Mouse (Mus musculus) MEL (cell line): Measurements from ENCODE around the gene Uba52. TPM values are rescaled to one million over a fixed set of nuclear protein-coding genes. Genes with fewer than 3 reads are reported as not detected.

Experiments
- DNase-seq: peaks from one replicate; pipeline ENCODE4 v3.0.0; 2011; ENCODE audit warnings: low read depth, low spot score
- H3K27ac ChIP-seq: 2 replicates; pipeline ENCODE4 v1.5.1; 2012; ENCODE audit warnings: low read depth, mild to moderate bottlenecking, control low read depth, low read length, moderate library complexity; ENCODE audit not compliant: control insufficient read depth
- H3K27me3 ChIP-seq, 2 experiments: fragments of 150-350 bp in 1 of 2; sonication (generic) in 1 of 2; 2 replicates each; pipeline ENCODE4 v1.6.1; 2012; ENCODE audit warnings: low read length in 2 of 2, mild to moderate bottlenecking in 2 of 2, improper control_type of control experiment in 1 of 2, moderate library complexity in 1 of 2; ENCODE audit not compliant: insufficient read depth in 2 of 2, control insufficient read depth in 1 of 2
- H3K36me3 ChIP-seq, 2 experiments: 2 replicates each; pipeline ENCODE4 v1.6.1; 2012 to 2014; ENCODE audit warnings: low read length in 2 of 2, improper control_type of control experiment in 1 of 2, inconsistent platforms in 1 of 2, mild to moderate bottlenecking in 1 of 2; ENCODE audit not compliant: insufficient read depth in 2 of 2, control insufficient read depth in 1 of 2
- H3K4me1 ChIP-seq, 2 experiments: fragments of 150-350 bp in 1 of 2; sonication (generic) in 1 of 2; 2 replicates each; pipeline ENCODE4 v1.6.1; 2012; ENCODE audit warnings: low read length in 2 of 2, improper control_type of control experiment in 1 of 2, mild to moderate bottlenecking in 1 of 2; ENCODE audit not compliant: insufficient read depth in 2 of 2, control insufficient read depth in 1 of 2
- H3K4me3 ChIP-seq, 2 experiments: fragments of 150-350 bp in 1 of 2; sonication (generic) in 1 of 2; 2 replicates each; pipeline ENCODE4 v1.5.1; 2012; ENCODE audit warnings: low read depth in 2 of 2, low read length in 2 of 2, mild to moderate bottlenecking in 2 of 2, moderate library complexity in 2 of 2, control low read depth in 1 of 2, improper control_type of control experiment in 1 of 2; ENCODE audit not compliant: control insufficient read depth in 1 of 2, insufficient read depth in 1 of 2
- H3K79me2 ChIP-seq: 2 replicates; pipeline ENCODE4 v1.6.1; 2012; ENCODE audit warnings: mild to moderate bottlenecking, low read length, moderate library complexity; ENCODE audit not compliant: control insufficient read depth, poor library complexity, insufficient read depth
- H3K9ac ChIP-seq: 2 replicates; pipeline ENCODE4 v1.6.1; 2012; ENCODE audit warnings: low read depth, mild to moderate bottlenecking, control low read depth, low read length, moderate library complexity; ENCODE audit not compliant: control insufficient read depth, poor library complexity, severe bottlenecking
- H3K9me3 ChIP-seq: fragments of 150-350 bp; sonication (generic); replicated peaks from 2 replicates; pipeline ENCODE4 v1.6.1; 2012; ENCODE audit warnings: mild to moderate bottlenecking, low read length, improper control_type of control experiment, moderate library complexity; ENCODE audit not compliant: insufficient read depth
- BHLHE40 ChIP-seq: IDR thresholded peaks from 2 replicates; pipeline ENCODE4 v1.6.1; 2012; ENCODE audit warnings: low read depth, mild to moderate bottlenecking, inconsistent platforms, low read length, improper control_type of control experiment, borderline replicate concordance
- CHD1 ChIP-seq: IDR thresholded peaks from 2 replicates; pipeline ENCODE4 v1.6.1; 2012; ENCODE audit warnings: low read depth, mild to moderate bottlenecking, inconsistent platforms, low read length, improper control_type of control experiment
- CTCF ChIP-seq, 3 experiments: IDR thresholded peaks in 2 of 3; conservative IDR thresholded peaks in 1 of 3; 2 replicates each; pipeline ENCODE4 v1.5.1; 2011 to 2012; ENCODE audit warnings: low read length in 3 of 3, low read depth in 2 of 3, mild to moderate bottlenecking in 2 of 3, improper control_type of control experiment in 1 of 3, inconsistent platforms in 1 of 3, mixed read lengths in 1 of 3, moderate library complexity in 1 of 3; ENCODE audit not compliant: control insufficient read depth in 1 of 3, insufficient read depth in 1 of 3, poor library complexity in 1 of 3, severe bottlenecking in 1 of 3
- E2F4 ChIP-seq: IDR thresholded peaks from 2 replicates; pipeline ENCODE4 v1.6.1; 2011; ENCODE audit warnings: low read depth, low read length, improper control_type of control experiment, borderline replicate concordance
- ELF1 ChIP-seq: IDR thresholded peaks from 2 replicates; pipeline ENCODE4 v1.6.1; 2014; ENCODE audit warnings: low read depth, mild to moderate bottlenecking, inconsistent platforms, low read length, improper control_type of control experiment, moderate library complexity
- EP300 ChIP-seq, 2 experiments: IDR thresholded peaks; 2 replicates each; pipeline ENCODE4 v1.6.1; 2011; ENCODE audit warnings: improper control_type of control experiment in 2 of 2, low read length in 2 of 2, low read depth in 1 of 2, mild to moderate bottlenecking in 1 of 2
- ETS1 ChIP-seq: IDR thresholded peaks from 2 replicates; pipeline ENCODE4 v1.6.1; 2012; ENCODE audit warnings: low read depth, mild to moderate bottlenecking, inconsistent platforms, low read length, improper control_type of control experiment, moderate library complexity
- GABPA ChIP-seq: IDR thresholded peaks from 2 replicates; pipeline ENCODE4 v1.6.1; 2012; ENCODE audit warnings: low read depth, mild to moderate bottlenecking, inconsistent platforms, low read length, improper control_type of control experiment, moderate library complexity
- GATA1 ChIP-seq: IDR thresholded peaks from 2 replicates; pipeline ENCODE4 v1.6.1; 2011; ENCODE audit warnings: low read depth, low read length, improper control_type of control experiment
- HCFC1 ChIP-seq: IDR thresholded peaks from 2 replicates; pipeline ENCODE4 v1.6.1; 2012; ENCODE audit warnings: low read depth, mild to moderate bottlenecking, inconsistent platforms, low read length, improper control_type of control experiment, moderate library complexity
- JUND ChIP-seq: IDR thresholded peaks from 2 replicates; pipeline ENCODE4 v1.6.1; 2011; ENCODE audit warnings: low read depth, mild to moderate bottlenecking, improper control_type of control experiment, low read length
- KAT2A ChIP-seq: conservative IDR thresholded peaks from 2 replicates; pipeline ENCODE4 v1.6.1; 2012; ENCODE audit warnings: low read depth, low read length, improper control_type of control experiment, inconsistent platforms
- MAFK ChIP-seq: IDR thresholded peaks from 2 replicates; pipeline ENCODE4 v1.6.1; 2011; ENCODE audit warnings: low read depth, mild to moderate bottlenecking, low read length, improper control_type of control experiment, borderline replicate concordance
- MAX ChIP-seq: IDR thresholded peaks from 2 replicates; pipeline ENCODE4 v1.6.1; 2011; ENCODE audit warnings: low read length, improper control_type of control experiment
- MAZ ChIP-seq: IDR thresholded peaks from 2 replicates; pipeline ENCODE4 v1.6.1; 2012; ENCODE audit warnings: low read depth, mild to moderate bottlenecking, inconsistent platforms, low read length, improper control_type of control experiment
- MEF2A ChIP-seq: IDR thresholded peaks from 2 replicates; pipeline ENCODE4 v1.6.1; 2014; ENCODE audit warnings: low read depth, mild to moderate bottlenecking, inconsistent platforms, low read length, improper control_type of control experiment; ENCODE audit not compliant: poor library complexity, insufficient replicate concordance, severe bottlenecking; ENCODE audit errors: extremely low read depth
- MXI1 ChIP-seq: IDR thresholded peaks from 2 replicates; pipeline ENCODE4 v1.6.1; 2011; ENCODE audit warnings: mild to moderate bottlenecking, low read depth, low read length, improper control_type of control experiment
- MYB ChIP-seq: IDR thresholded peaks from 2 replicates; pipeline ENCODE4 v1.6.1; 2011; ENCODE audit warnings: mild to moderate bottlenecking, low read depth, low read length, improper control_type of control experiment
- MYC ChIP-seq: IDR thresholded peaks from 2 replicates; pipeline ENCODE4 v1.6.1; 2011; ENCODE audit warnings: low read depth, mild to moderate bottlenecking, low read length, improper control_type of control experiment, moderate library complexity
- NELFE ChIP-seq: IDR thresholded peaks from 2 replicates; pipeline ENCODE4 v1.6.1; 2011; ENCODE audit warnings: low read depth, low read length, improper control_type of control experiment
- NRF1 ChIP-seq: IDR thresholded peaks from 2 replicates; pipeline ENCODE4 v1.6.1; 2014; ENCODE audit warnings: low read depth, mild to moderate bottlenecking, inconsistent platforms, low read length, improper control_type of control experiment, moderate library complexity; ENCODE audit not compliant: poor library complexity, insufficient read depth, severe bottlenecking
- POLR2A ChIP-seq, 2 experiments: IDR thresholded peaks; 2 replicates each; pipeline ENCODE4 v1.6.1; 2011 to 2012; ENCODE audit warnings: low read length in 2 of 2, mild to moderate bottlenecking in 2 of 2, control low read depth in 1 of 2, improper control_type of control experiment in 1 of 2, low read depth in 1 of 2, moderate library complexity in 1 of 2; ENCODE audit not compliant: control insufficient read depth in 1 of 2, insufficient read depth in 1 of 2, poor library complexity in 1 of 2
- POLR2AphosphoS2 ChIP-seq: IDR thresholded peaks from 2 replicates; pipeline ENCODE4 v1.6.1; 2011; ENCODE audit warnings: low read length, improper control_type of control experiment
- POLR2AphosphoS5 ChIP-seq: IDR thresholded peaks from 2 replicates; pipeline ENCODE4 v1.6.1; 2012; ENCODE audit warnings: low read depth, borderline replicate concordance, mild to moderate bottlenecking, inconsistent platforms, low read length, moderate library complexity, mixed read lengths
- RCOR1 ChIP-seq: IDR thresholded peaks from 2 replicates; pipeline ENCODE4 v1.6.1; 2012; ENCODE audit warnings: low read depth, mild to moderate bottlenecking, inconsistent platforms, low read length, improper control_type of control experiment
- SIN3A ChIP-seq: IDR thresholded peaks from 2 replicates; pipeline ENCODE4 v1.6.1; 2012; ENCODE audit warnings: low read length, improper control_type of control experiment, inconsistent platforms
- SMC3 ChIP-seq: IDR thresholded peaks from 2 replicates; pipeline ENCODE4 v1.6.1; 2011; ENCODE audit warnings: low read depth, low read length, improper control_type of control experiment
- TAL1 ChIP-seq: IDR thresholded peaks from 2 replicates; pipeline ENCODE4 v1.6.1; 2012; ENCODE audit warnings: mild to moderate bottlenecking, inconsistent platforms, low read length, moderate library complexity, mixed read lengths
- TBP ChIP-seq: IDR thresholded peaks from 2 replicates; pipeline ENCODE4 v1.8.0; 2011; ENCODE audit warnings: low read depth, low read length, improper control_type of control experiment
- TCF12 ChIP-seq: IDR thresholded peaks from 2 replicates; pipeline ENCODE4 v1.6.1; 2014; ENCODE audit warnings: low read depth, mild to moderate bottlenecking, inconsistent platforms, low read length, improper control_type of control experiment, moderate library complexity
- UBTF ChIP-seq: IDR thresholded peaks from 2 replicates; pipeline ENCODE4 v1.6.1; 2012; ENCODE audit warnings: low read depth, mild to moderate bottlenecking, inconsistent platforms, low read length, improper control_type of control experiment, moderate library complexity, borderline replicate concordance; ENCODE audit not compliant: insufficient read depth
- USF1 ChIP-seq: IDR thresholded peaks from 2 replicates; pipeline ENCODE4 v1.6.1; 2014; ENCODE audit warnings: low read depth, mild to moderate bottlenecking, inconsistent platforms, low read length, improper control_type of control experiment, moderate library complexity
- USF2 ChIP-seq, 2 experiments: IDR thresholded peaks; 2 replicates each; pipeline ENCODE4 v1.6.1; 2011 to 2012; ENCODE audit warnings: improper control_type of control experiment in 2 of 2, low read length in 2 of 2, borderline replicate concordance in 1 of 2, inconsistent platforms in 1 of 2, low read depth in 1 of 2, mild to moderate bottlenecking in 1 of 2; ENCODE audit not compliant: insufficient read depth in 1 of 2
- ZC3H11A ChIP-seq: IDR thresholded peaks from 2 replicates; pipeline ENCODE4 v1.6.1; 2012; ENCODE audit warnings: low read depth, mild to moderate bottlenecking, inconsistent platforms, low read length, improper control_type of control experiment
- ZMIZ1 ChIP-seq: IDR thresholded peaks from 2 replicates; pipeline ENCODE4 v1.6.1; 2012; ENCODE audit warnings: low read depth, mild to moderate bottlenecking, inconsistent platforms, low read length, improper control_type of control experiment, moderate library complexity
- ZNF384 ChIP-seq: IDR thresholded peaks from 2 replicates; pipeline ENCODE4 v1.6.1; 2012; ENCODE audit warnings: low read depth, mild to moderate bottlenecking, inconsistent platforms, low read length, improper control_type of control experiment
- polyA plus RNA-seq, 2 experiments: library from polyadenylated mRNA; stranded (reverse) in 1 of 2; unstranded in 1 of 2; fragments of >175 nt in 1 of 2; fragments of >200 nt in 1 of 2; gene quantifications; 2 replicates each; pipeline versions ENCODE4 v1.2.1 to v1.2.4; 2012; ENCODE audit warnings: low replicate concordance in 2 of 2, low read depth in 1 of 2; ENCODE audit not compliant: insufficient read length in 2 of 2, insufficient read depth in 1 of 2, missing spikeins in 1 of 2
- total RNA-seq: library from RNA; depleted of rRNA; stranded (reverse); fragments of 300-350 nt; gene quantifications from 2 replicates; pipeline ENCODE4 v1.2.3, GENCODE M21; 2012

The Uba52 gene
- total and polyA plus RNA-seq, 3 experiments = 2,814 to 3,633 TPM; not detected in 1

DNA sequence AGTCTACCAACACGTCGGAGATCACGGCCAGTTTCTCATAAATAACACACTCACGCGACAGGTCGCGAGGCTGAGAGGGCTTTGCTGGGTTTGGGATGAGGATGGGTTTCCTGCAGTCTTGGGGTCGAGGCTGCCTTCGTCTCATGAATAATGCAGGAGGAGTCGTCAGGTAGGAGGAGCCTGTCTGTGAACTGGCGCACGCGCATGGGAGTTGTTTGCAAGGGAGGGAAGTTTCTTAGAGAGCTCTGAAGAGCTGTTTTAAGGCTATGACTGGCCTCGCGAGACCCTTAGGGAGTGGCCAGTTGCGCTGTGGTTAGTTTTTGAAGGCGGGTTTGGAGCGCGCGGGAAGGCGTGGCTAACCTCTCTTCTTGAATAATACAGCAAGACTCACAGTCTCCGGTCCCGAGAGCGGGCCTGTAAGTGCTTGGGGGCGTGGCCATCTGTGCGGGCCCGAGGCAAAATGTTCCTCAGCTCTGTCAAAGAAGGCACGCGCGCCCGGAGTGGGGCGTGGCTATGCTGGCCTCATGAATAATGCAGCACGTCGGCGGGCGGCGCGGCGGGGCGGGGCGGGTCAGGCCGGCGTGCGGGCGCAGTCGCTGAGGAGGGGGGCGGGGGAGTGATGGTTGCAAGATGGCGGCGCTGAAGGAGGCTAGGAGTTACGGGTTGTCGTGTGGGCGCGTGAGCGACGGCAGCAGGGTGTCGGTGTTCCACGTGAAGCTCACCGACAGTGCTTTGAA is 28.6 kb upstream of the Uba52 start, which contains the start of gene Ell:
TSS of gene Ell (plus strand) at position 381 of the 737 bp plus-strand sequence.
- Histone ChIP-seq H3K9ac (peak within 1 kb of the TSS; percentile 82), H3K79me2 (peaks cover 44% of the 10 kb centered on the region), H3K4me1 (peaks cover 0 to 12% of the 10 kb centered on the region in 2 experiments; a peak in 1 of 4 replicates), H3K27ac (peak within 1 kb of the TSS; percentile 68), H3K9me3 (no peaks in the 10 kb centered on the region), H3K36me3 (no peaks in the 10 kb centered on the region), H3K4me3 (peak within 1 kb of the TSS; percentile 81 to 88), H3K27me3 (no peaks in the 10 kb centered on the region)
- peak; percentile 99 for DNase-seq
- TF ChIP-seq POLR2A (IDR thresholded peaks at IDR 0.05; ENCODE audit: control insufficient read depth in 1 of 2, insufficient read depth in 1 of 2, low read depth in 1 of 2, low read length in 2 of 2, poor library complexity in 1 of 2) (peak; percentile 72; a peak in 3 of 4 replicates), MEF2A (no peak), CHD1 (no peak), SIN3A (peak; percentile 51), BHLHE40 (no peak), MYB (no peak), GATA1 (no peak), EP300 (IDR thresholded peaks at IDR 0.05; ENCODE audit: low read depth in 1 of 2, low read length in 2 of 2) (no peak), ZC3H11A (no peak), HCFC1 (peak; percentile 79), ZMIZ1 (peak; percentile 77), TAL1 (no peak), JUND (no peak), USF1 (0 out of 2 replicates have a peak, but pooled peaks have one; percentile 51), CTCF (IDR thresholded peaks at IDR 0.05 in 2 of 3, conservative IDR thresholded peaks at IDR 0.05 in 1 of 3; ENCODE audit: control insufficient read depth in 1 of 3, insufficient read depth in 1 of 3, low read depth in 2 of 3, low read length in 3 of 3, poor library complexity in 1 of 3, severe bottlenecking in 1 of 3) (no peak), ZNF384 (no peak), TBP (0 out of 2 replicates have a peak, but pooled peaks have one; percentile 36), MYC (no peak), NELFE (peak; percentile 68), ELF1 (peak; percentile 63; the same call in 1 of the 2 replicates), GABPA (no peak), MAX (peak; percentile 14), MXI1 (peak; percentile 80), NRF1 (peak; percentile 91), TCF12 (peak; percentile 71), POLR2AphosphoS5 (no peak), SMC3 (no peak), UBTF (no peak), MAZ (peak; percentile 88; the same call in 1 of the 2 replicates), POLR2AphosphoS2 (no peak; the same call in 1 of the 2 replicates), KAT2A (no peak), ETS1 (peak; percentile 34; the same call in 1 of the 2 replicates), RCOR1 (no peak), USF2 (IDR thresholded peaks at IDR 0.05; ENCODE audit: borderline replicate concordance in 1 of 2, insufficient read depth in 1 of 2, low read depth in 1 of 2, low read length in 2 of 2) (no peak), MAFK (no peak), E2F4 (no peak)
